Mouse (Mus musculus) effector memory CD4-positive, alpha-beta T cell, adult 5 months (primary cell): ENCODE measurements around the gene Vmn2r34. TPM values are rescaled to one million over a fixed set of nuclear protein-coding genes. Genes with fewer than 3 reads are reported as not detected.

Experiments
- polyA plus RNA-seq: library from polyadenylated mRNA; unstranded; fragments of 100-300 nt; shearing (Covaris generic); gene quantifications from one replicate; pipeline ENCODE4 v1.2.1, GENCODE M21; 2017

The Vmn2r34 gene
- polyA plus RNA-seq: not detected

DNA sequence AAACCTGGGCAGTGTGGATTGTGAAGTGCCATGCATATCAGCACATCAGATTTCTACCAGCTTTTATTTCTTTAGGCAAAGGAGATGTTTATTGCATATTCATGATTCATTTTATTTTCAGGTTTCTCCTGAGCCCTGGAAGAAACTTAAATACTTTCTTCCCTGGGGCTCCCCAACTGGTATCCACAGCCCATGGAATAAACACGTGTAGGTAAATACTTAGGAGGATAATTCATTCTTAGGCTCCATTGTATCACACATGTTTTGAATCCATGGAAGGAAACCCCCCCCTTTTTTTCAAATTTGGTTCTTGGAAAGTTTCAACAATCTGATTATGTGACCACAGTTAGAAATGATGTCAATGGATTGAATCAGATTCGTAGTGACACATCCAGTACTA is at the start of gene Vmn2r34:
Vmn2r34 (minus strand) TSS at position 101 of the 400 bp plus-strand sequence.

Other genes with a start within 250 kb of the Vmn2r34 start
- gene Vmn2r32, start 209.5 kb downstream of the Vmn2r34 start, polyA plus RNA-seq: not detected
- not detected for gene Vmn2r33, start 122.7 kb downstream of the Vmn2r34 start, polyA plus RNA-seq
- gene Vmn2r35, start 130.4 kb upstream of the Vmn2r34 start, polyA plus RNA-seq: not detected
- gene Vmn2r36, start 213.0 kb upstream of the Vmn2r34 start, polyA plus RNA-seq: not detected